In the genomic region with DNA sequence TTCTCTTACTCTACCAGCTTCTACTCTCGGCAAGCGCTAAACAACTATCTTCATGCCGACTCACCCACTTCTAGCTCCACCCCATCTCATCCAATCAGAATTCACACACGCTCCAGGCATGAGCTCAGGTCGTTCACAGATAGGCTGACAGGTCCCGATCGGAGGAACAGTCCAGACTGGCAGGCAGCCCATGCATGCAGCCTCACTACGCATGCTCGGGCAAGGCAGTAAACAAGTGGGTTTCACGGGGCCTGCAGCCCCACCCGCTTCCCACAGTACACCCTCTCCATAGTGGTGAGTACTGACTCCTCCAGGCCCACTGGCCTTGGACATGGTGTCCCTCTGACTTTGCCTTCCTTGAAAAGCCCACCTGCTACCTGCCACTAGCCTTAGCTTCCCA, we compare ENCODE assay signal across 17 mouse cellular contexts.
DNase-seq lines count a peak whose midpoint lies in the region; ATAC-seq and TF ChIP-seq lines count a peak whose summit lies in the region.
"Had no signal": no experiment of that assay in that cellular context is flagged by ENCODE, and none has a peak within 500 bp of the region (broad histone marks: within the 10 kb centered on the region; RNA-seq: fewer than 3 reads in every experiment).

No protein-coding gene starts in this region.

- H3K4me2 ChIP-seq in heart, embryonic 15.5 days: peak overlapping the region; percentile 29; the same call in 1 of the 2 replicates
- H3K4me2 ChIP-seq: forebrain, embryonic 12.5 days; hindbrain, embryonic 12.5 days; midbrain, embryonic 13.5 days had no signal

- no peak overlapping the region for H3K4me3 ChIP-seq in heart, adult 2 months
- H3K4me3 ChIP-seq in heart, embryonic 10.5 days: no peak overlapping the region
- H3K4me3 ChIP-seq in heart, embryonic 15.5 days: no peak overlapping the region
- H3K4me3 ChIP-seq: forebrain, embryonic 12.5 days; hindbrain, embryonic 12.5 days; limb, embryonic 10.5 days; midbrain, embryonic 13.5 days; myocyte had no signal

- no peaks in the 10 kb centered on the region for H3K36me3 ChIP-seq in heart, adult 2 months (ENCODE audit: control insufficient read depth, insufficient read depth, low read length)
- H3K36me3 ChIP-seq in heart, embryonic 10.5 days: no peaks in the 10 kb centered on the region
- H3K36me3 ChIP-seq in heart, embryonic 15.5 days: no peaks in the 10 kb centered on the region
- H3K36me3 ChIP-seq: forebrain, embryonic 12.5 days; hindbrain, embryonic 12.5 days; limb, embryonic 10.5 days; midbrain, embryonic 13.5 days had no signal

- ATAC-seq in heart, embryonic 15.5 days (replicated peaks; ENCODE audit: insufficient number of reproducible peaks, insufficient read depth, low FRiP score, low read depth): 0 out of 2 replicates have a peak, but pooled peaks have one; percentile 31
- no peak for ATAC-seq in megakaryocyte progenitor cell, adult 5-6 weeks (replicated peaks; ENCODE audit: poor library complexity)
- ATAC-seq: liver, postnatal 0 days; midbrain, embryonic 13.5 days had no signal

- WGBS in heart, adult 2 months: 65% methylated on average over 11 of the region's 11 CpGs
- WGBS in heart, embryonic 10.5 days: 80% methylated on average over 11 of the region's 11 CpGs
- WGBS in heart, embryonic 15.5 days: 61% methylated on average over 11 of the region's 11 CpGs

- no peaks in the 10 kb centered on the region for H3K9me3 ChIP-seq in heart, embryonic 10.5 days
- H3K9me3 ChIP-seq in heart, embryonic 15.5 days (replicated peaks): no peaks in the 10 kb centered on the region
- H3K9me3 ChIP-seq: forebrain, embryonic 12.5 days; hindbrain, embryonic 12.5 days; midbrain, embryonic 13.5 days had no signal

- no peaks in the 10 kb centered on the region for H3K79me2 ChIP-seq in heart, adult 2 months (replicated peaks; ENCODE audit: control insufficient read depth, insufficient read depth, low read length)

- no peaks in the 10 kb centered on the region for H3K27me3 ChIP-seq in heart, adult 2 months (ENCODE audit: control insufficient read depth, insufficient read depth, low read length)
- no peaks in the 10 kb centered on the region for H3K27me3 ChIP-seq in heart, embryonic 10.5 days (ENCODE audit: insufficient read depth, poor library complexity, severe bottlenecking)
- H3K27me3 ChIP-seq in heart, embryonic 15.5 days: no peaks in the 10 kb centered on the region
- H3K27me3 ChIP-seq: forebrain, embryonic 12.5 days; hindbrain, embryonic 12.5 days; midbrain, embryonic 13.5 days had no signal

- no peaks in the 10 kb centered on the region for H3K4me1 ChIP-seq in heart, adult 2 months (ENCODE audit: control insufficient read depth, insufficient read depth, low read length)
- no peaks in the 10 kb centered on the region; the same call in 1 of the 2 replicates for H3K4me1 ChIP-seq in heart, embryonic 10.5 days
- no peaks in the 10 kb centered on the region for H3K4me1 ChIP-seq in heart, embryonic 15.5 days (replicated peaks)
- H3K4me1 ChIP-seq: forebrain, embryonic 12.5 days; hindbrain, embryonic 12.5 days; midbrain, embryonic 13.5 days had no signal

- TF ChIP-seq POLR2A in heart, adult 2 months (IDR thresholded peaks at IDR 0.05; ENCODE audit: insufficient read depth, low read depth, low read length): no peak

- peak; percentile 37 to 39 for DNase-seq in heart, adult 2 months
- no peak for DNase-seq in heart, embryonic 10.5 days (ENCODE audit: low spot score)
- DNase-seq in heart, adult 9 months (ENCODE audit: low spot score in 2 of 2): peak; percentile 28 to 39
- DNase-seq in heart, postnatal 4 days: peak; percentile 71
- no peak for DNase-seq in embryo, embryonic 11 days
- DNase-seq: cerebellum, adult 18-20 months; gastrocnemius, postnatal 25 days; kidney, adult 2 months; kidney, postnatal 14 days; liver, postnatal 0 days had no signal

- no peak for TF ChIP-seq EP300 in heart, adult 2 months (IDR thresholded peaks at IDR 0.05; ENCODE audit: insufficient read depth, low read depth, low read length)

- no peak overlapping the region for H3K27ac ChIP-seq in heart, adult 2 months
- H3K27ac ChIP-seq in heart, embryonic 10.5 days: no peak overlapping the region
- no peak overlapping the region for H3K27ac ChIP-seq in heart, embryonic 15.5 days
- H3K27ac ChIP-seq: forebrain, embryonic 12.5 days; hindbrain, embryonic 12.5 days; limb, embryonic 10.5 days; midbrain, embryonic 13.5 days had no signal

- no peak overlapping the region for H3K9ac ChIP-seq in heart, adult 2 months (ENCODE audit: low read depth, low read length)
- H3K9ac ChIP-seq in heart, embryonic 15.5 days: no peak overlapping the region
- H3K9ac ChIP-seq: forebrain, embryonic 12.5 days; hindbrain, embryonic 12.5 days; liver, postnatal 0 days; midbrain, embryonic 13.5 days had no signal

- TF ChIP-seq CTCF in heart, adult 2 months (IDR thresholded peaks at IDR 0.05): no peak

- intact Hi-C loops in heart, adult 2 months (cut with DNase I): no loop called here

Comparison
In these comparisons a context has a peak if more than half of its experiments do, and no peak if none do; other contexts are left out.
1. DNase-seq: peak in heart, adult 2 months (2 of 2), heart, adult 9 months (2 of 2) and heart, postnatal 4 days (single experiment); none in heart, embryonic 10.5 days (single experiment) and embryo, embryonic 11 days (single experiment).